Mouse (Mus musculus): ENCODE data around the gene Cenpm.

GRCm38 (mm10) chr15:82208307-82208706 lies 36.2 kb downstream of the Cenpm start:
- no peak for TF ChIP-seq CTCF (IDR thresholded peaks at IDR 0.05; ENCODE audit: low read depth, low read length)
- no peak for TF ChIP-seq GATA1 (IDR thresholded peaks at IDR 0.05; ENCODE audit: borderline replicate concordance, low read length)
- no peak for TF ChIP-seq TAL1 (conservative IDR thresholded peaks at IDR 0.05; ENCODE audit: low read depth, low read length)

Data from G1E (cell line).